Mouse (Mus musculus): Measurements from ENCODE around the gene Smg9.

Smg9 gene

DNA sequence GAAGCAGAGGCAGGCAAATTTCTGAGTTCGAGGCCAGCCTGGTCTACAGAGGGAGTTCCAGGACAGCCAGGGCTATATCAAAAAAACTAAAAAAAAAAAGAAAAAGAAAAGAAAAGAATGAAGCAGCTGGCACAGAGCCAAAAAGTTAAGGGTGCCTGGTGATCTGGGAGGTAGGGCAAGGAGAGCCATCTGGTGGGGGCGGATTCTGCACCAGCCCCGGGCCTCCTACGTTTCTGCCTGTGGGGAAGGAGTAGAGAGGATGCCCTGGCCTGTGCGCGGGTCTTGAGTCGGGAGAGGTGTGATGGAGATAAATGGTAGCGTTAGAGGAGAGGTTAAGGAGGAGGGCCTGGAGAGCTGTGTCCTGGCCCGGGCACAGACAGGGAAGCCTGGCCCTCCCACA, 8.8 kb downstream of the Smg9 start:
- no peak for DNase-seq (ENCODE audit: low read depth)

GRCm38 (mm10) chr7:24410123-24410522, 10.7 kb downstream of the Smg9 start:
- DNase-seq (ENCODE audit: low read depth): no peak

GRCm38 (mm10) chr7:24410831-24411230, 11.4 kb downstream of the Smg9 start:
- no peak for DNase-seq (ENCODE audit: low read depth)

DNA sequence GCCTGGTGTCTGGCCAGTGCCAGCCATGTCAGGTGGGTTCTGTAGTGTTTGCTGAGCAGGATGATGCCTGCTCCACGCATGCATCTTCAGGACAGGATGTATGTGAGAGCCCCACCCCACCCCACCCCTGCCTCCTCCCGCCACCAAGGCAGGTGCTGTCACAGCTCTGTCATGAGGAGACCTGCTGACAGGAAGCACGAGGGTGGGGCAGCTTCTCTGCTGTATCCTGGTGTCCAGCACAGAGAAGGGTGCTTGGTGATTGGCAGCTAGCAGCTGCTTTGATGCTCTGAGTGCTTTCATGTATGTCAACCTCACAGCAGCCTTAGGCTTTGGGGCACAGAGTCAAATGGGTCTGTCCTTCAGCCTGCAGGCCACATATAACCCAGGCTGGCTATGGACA, 14.2 kb downstream of the Smg9 start:
- DNase-seq (ENCODE audit: low read depth): no peak

GRCm38 (mm10) chr7:24415261-24415660, 15.8 kb downstream of the Smg9 start:
- no peak for DNase-seq (ENCODE audit: low read depth)

DNA sequence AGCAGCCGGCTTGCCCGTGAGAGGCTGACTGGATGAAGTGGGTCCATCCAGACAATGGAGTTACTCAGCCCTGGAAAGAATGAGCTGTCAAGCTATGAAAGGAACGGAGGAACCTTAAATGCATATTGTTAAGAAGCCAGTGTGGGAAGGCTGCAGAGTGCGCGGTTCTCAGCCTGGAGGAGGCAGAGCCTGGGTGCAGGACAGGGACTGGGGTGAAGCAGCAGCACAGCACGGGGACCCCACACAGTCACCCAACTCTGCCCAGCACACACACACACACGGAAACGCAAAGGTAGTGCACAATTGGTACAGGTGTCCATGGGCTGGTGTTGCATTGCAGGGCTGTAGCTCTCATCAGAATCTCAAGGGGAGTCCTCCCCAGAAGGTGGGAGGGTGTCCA, 20.2 kb downstream of the Smg9 start:
- DNase-seq (ENCODE audit: low read depth): no peak

- DNase-seq (ENCODE audit: low read depth): no peak
These were observed 22.2 kb downstream of the Smg9 start for GRCm38 (mm10) chr7:24421648-24422047.

DNA sequence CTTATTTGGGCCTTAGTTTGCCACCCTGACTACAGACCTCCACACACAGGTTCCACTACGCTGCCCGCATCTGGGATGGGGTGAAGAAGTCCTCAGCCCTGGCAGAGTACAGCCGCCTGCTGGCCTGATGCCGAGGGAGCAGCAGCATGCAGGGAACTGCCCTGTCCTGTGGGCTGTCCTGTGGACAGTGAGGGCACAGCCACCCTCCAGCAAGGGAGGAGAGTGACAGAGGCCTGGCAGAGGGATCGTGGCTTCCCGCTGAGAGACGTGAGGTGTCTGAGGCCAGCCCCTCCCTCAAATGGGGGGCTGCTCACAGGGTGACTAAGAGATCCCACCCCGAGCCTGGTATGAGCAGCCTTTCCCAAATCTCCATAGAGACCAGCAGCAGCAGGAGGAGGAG, 22.8 kb downstream of the Smg9 start:
- no peak for DNase-seq (ENCODE audit: low read depth)

- DNase-seq (ENCODE audit: low read depth): no peak
These were observed 23.8 kb downstream of the Smg9 start for GRCm38 (mm10) chr7:24423107-24423763.

DNA sequence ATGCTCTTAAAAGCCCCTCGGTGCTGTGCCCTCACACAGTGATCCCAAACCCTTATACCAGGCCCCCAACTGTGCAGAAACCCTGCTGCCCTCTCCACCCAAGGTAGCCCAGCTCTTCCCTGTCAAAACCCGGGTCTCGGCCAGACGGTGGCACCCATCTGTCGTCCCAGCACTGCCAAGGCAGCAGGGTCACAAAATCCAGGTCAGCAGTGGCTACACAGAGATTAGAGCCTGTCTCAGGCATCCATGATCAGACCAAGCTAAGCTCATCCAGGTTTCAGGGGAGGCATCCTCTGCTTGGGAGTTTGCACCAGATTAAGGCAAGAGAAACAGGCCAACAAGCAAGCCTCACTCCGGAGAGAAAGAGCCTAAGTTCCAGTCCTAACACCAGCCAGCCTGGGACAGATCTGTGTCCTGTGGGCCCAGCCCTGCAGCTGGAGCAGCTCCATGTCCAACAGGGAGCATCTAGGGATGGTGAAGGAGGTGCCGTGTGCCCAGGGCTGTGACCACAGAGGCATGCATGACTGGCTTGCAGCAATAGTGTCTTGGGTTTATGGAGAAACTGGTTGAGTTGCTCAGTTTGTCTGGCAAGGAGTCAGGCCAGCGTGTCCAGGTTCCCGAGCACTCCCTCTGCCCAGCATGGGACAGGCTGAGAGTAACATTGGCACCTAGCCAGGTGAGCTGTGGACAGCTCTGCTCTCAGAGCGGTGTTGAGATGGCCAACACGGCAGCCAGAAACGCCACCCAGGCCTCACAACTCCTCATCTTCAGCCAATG, 24.7 kb downstream of the Smg9 start:
- DNase-seq (ENCODE audit: low read depth): no peak

GRCm38 (mm10) chr7:24425919-24426318, 26.5 kb downstream of the Smg9 start:
- DNase-seq (ENCODE audit: low read depth): no peak

GRCm38 (mm10) chr7:24427168-24427567, 27.7 kb downstream of the Smg9 start:
- DNase-seq (ENCODE audit: low read depth): no peak

DNA sequence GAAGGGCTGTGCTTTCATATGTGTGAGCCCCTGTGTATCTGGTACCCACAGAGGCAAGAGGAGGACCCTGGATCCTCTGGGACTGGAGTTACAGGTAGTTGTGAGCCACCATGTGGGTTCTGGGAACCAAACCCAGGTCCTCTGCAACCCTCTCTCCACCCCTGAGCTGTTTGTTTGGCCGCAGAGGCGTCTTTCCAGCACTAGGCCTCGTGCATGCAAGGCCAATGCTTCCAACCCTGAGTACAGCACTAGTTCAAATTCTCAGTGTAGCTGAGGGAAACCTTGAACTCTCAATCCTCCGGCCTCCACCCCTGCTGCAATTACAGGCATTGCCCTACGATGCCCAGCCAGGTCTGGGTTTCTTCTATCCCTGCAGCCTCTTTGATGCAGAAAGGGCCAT, 29.3 kb downstream of the Smg9 start:
- DNase-seq (ENCODE audit: low read depth): no peak

- DNase-seq (ENCODE audit: low read depth): no peak
These were observed 30.1 kb downstream of the Smg9 start for GRCm38 (mm10) chr7:24429413-24430112.

DNA sequence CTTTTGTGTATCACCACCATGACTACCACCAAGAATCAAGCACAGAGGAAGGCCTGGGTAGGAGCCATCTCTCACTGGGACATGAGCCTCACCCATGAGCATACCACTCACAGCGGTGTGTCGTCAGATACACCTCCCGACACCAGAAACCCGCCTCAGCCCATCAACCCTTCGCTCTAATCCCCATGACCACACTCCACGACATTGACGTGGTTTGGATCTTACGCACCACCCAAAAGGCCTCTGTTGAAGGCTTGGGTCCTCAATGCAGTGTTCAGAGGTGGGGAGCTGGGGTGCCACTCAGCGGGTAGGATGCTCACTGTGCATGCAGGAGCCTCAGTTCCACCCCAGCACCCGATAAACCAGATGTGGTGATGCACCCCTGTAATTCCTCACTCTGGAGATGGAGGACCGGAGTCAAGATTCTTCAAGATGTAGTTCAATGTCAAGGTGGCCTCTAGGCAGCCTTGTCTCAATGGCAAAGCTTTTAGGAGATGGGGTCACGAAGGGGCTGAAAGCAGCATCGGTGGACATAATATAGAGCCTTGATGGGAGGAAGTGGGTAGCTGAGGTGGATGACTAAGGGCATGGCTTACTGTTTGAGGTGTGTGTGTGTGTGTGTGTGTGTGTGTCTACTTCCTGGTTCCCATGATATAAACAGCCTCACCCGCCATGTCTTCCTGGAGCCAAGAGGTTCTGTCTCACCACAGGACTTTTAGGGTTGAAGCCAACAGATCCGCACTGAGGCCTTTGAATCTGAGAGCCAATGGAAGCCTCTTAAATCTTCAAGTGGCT, 31.3 kb downstream of the Smg9 start:
- peak; percentile 77 for DNase-seq (ENCODE audit: low read depth)

DNA sequence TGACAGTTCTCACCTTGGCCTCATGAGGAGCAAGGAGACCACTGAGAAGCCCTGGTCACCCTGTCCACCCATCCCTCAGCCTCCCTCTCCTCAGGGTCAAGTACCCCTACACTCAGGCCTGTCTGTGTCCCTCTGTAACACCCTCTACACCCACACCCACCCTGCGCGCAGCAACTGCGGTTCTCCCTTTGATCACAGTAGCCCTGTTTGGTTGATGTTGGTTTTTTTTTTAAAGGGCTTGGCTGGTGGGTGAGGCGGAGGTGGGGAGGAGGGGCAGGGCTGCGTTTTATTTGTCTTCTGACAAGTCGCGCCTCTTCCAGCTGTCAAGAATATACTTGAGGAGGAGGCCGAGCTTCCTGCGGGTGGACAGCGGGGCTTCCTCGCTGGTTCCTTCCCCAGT, 32.3 kb downstream of the Smg9 start:
- no peak for DNase-seq (ENCODE audit: low read depth)

DNA sequence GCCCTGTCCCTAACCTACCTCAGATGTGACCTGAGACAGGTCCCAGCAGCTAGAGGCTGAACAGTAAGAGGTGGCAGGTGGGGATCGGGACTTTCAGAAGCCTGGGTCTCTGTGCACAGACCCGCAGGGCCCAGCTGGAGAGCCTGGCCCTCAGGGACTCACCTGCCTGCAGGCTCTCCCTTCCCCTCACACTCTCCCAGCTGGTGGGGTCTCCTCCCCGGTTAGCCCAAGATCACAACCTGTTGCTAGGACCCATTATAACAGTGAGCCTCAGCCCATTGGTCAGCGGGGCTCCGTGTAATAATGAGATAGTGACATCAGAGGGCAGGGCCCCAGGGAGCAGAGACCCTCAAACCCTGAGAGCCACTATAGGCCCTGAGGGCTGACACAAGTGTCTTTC, 35.9 kb downstream of the Smg9 start:
- DNase-seq (ENCODE audit: low read depth): no peak

DNA sequence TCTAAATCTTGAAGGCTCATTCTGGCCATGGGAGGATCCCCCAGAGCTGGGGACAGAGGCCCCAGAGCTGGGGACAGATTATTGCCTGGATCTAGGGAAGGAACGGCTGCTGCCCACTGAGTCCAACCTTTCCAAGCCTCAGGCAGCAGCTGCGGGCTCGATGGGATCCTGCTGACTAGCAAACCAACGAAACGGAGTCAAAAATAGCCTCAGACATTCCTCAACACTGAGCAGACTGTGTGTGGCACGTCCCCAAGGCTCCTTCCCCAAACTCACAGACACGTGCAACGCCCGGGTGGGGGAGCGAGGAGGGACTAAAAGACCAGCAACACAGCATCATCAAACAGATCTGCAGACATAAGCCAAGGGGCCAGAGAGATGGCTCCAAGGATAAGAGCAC, 38.6 kb downstream of the Smg9 start:
- no peak for DNase-seq (ENCODE audit: low read depth)

DNA sequence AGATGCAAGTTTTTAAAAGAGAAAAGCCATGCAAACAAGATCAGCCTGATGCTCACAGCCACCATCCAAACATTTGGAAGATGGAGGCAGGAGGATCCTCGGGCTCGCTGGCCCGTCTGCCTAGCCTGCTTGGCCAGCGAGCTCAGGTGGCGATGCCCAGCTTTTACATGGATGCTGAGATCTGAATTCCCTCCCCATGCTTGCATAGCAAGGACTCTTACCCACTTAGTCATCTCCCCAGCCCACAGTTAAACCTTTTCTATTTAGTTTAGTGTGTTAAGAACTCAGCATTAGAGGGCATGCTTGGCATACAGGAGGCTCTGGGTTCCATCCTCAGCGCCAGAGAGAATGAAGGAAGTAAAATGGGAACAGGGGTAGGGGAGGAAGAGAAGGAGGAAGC, 39.8 kb downstream of the Smg9 start:
- no peak for DNase-seq (ENCODE audit: low read depth)

DNA sequence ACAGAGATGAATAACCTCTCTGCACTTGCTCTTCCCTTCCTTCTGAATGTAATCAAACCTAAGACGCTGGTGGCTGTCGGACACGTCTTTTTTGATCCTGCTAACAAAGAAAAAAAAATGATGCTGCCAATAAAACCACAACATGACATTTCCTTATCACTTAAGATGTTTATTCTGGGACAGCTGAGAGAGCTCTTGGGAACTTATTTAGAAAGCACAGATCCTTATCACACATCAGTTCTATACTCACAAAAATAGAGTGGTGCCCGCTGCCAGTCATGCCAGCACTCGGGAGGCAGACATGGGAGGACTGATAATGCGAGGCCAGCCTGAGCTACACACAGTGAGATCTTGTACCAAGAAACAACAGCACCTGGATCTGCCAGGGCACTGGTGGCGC, 40.5 kb downstream of the Smg9 start:
- DNase-seq (ENCODE audit: low read depth): peak; percentile 27

DNA sequence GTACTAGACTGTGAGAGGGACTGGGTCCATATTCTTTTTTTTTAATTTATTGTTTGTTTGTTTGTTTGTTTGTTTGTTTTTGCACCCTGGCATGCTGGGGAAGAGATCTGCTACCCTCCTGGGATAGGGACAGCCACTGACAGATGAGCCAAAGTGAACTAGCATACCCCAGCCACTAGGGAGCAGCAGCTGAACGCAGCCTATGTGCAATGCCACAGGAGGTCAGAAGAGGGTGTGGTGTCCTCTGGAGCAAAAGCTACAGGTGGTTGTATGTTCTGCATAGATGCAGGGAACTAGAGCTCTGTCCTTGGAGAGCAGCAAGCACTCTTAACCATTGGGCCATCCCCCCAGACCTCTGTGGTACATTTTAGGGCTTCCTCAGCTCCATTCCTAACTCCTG, 42.4 kb downstream of the Smg9 start:
- peak; percentile 90 for DNase-seq (ENCODE audit: low read depth)

DNA sequence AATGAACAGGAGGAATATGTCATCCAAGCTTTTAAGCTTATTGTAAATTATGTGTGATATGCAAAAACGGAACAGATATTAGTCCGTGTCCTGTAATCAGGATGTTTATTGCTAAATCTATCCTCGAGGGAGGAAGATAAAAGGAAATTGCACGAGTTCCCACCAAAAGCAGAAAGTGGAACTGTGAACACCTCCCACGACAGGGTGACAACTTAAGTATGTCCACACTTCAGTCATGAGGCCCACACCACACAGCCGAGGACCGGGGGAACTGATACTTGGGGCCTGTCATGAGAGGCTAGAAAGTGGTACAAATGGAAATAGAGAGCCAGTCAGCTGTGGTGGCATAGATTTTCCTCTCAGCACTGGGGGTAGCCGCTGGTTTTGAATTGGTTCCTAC, 42.9 kb downstream of the Smg9 start:
- DNase-seq (ENCODE audit: low read depth): peak; percentile 52
